Mouse (Mus musculus): Measurements from ENCODE around the gene Radil. TPM values are rescaled to one million over a fixed set of nuclear protein-coding genes. Genes with fewer than 3 reads are reported as not detected.

Gene Radil
- total RNA-seq, 2 experiments from 2014 or later, result 13.4 to 15.7 TPM

DNA sequence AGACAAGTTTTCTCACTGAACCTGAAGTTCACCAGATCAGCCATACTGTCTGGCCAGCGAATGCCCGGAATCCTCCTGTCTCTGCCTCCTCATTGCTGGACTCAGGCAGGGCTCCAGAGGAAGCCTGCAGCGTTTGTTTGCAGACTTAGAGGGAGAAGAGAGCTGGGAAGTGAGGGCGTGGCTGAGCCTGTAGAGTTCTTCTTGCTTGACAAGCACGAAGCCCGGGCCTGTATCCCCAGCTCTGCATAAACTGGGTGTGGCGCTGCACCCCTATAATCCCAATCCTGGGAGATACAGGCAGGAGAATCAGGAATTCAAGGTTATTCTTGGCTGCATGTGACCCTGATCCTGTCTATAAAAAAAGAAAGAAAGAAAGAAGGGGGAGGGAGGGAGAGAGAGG is 9.4 kb upstream of the Radil start:
- no peak overlapping the region for H3K4me3 ChIP-seq
- DNase-seq (ENCODE audit: low spot score in 2 of 2), result no peak
- TF ChIP-seq CTCF (conservative IDR thresholded peaks at IDR 0.05), result no peak
- no peak overlapping the region for H3K27ac ChIP-seq

DNA sequence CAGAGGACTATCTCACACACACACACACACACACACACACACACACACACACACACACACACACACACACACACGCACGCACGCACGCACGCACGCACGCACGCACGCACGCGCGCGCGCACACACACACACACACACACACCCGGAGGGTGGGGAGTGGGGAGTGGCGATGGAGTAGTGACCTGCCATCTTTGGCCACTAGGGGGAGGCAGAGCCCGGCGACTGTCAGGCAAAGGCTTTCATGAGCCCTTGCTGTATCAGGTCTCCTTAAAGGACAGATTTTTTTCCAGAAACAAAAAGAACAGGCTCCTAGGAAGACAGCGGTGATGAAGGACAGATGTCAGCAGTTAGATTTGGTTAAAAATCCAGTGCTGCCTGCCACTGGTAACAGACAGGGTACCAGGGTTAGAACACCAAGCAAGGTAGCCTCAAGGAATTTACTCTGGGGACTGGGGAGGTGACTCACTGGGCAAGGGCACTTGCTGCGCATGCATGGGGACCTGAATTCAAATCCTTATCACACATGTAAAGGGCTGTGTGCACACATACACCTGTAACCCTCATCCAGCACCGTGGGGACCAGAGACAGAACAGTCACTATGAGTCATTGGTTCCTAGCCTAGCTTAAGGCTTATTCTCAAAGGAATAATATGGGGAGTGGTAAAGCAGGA is 6.6 kb upstream of the Radil start:
- TF ChIP-seq CTCF (conservative IDR thresholded peaks at IDR 0.05), result peak; percentile 83
- peak; percentile 87 to 95 for DNase-seq (ENCODE audit: low spot score in 2 of 2)
- no peak overlapping the region for H3K4me3 ChIP-seq
- H3K27ac ChIP-seq, result peak overlapping the region; percentile 64; the same call in 1 of the 2 replicates

GRCm38 (mm10) chr5:142556721-142557120 is 5.8 kb upstream of the Radil start:
- H3K27ac ChIP-seq, result no peak overlapping the region
- H3K4me3 ChIP-seq, result no peak overlapping the region
- no peak for TF ChIP-seq CTCF (conservative IDR thresholded peaks at IDR 0.05)
- no peak for DNase-seq (ENCODE audit: low spot score in 2 of 2)

DNA sequence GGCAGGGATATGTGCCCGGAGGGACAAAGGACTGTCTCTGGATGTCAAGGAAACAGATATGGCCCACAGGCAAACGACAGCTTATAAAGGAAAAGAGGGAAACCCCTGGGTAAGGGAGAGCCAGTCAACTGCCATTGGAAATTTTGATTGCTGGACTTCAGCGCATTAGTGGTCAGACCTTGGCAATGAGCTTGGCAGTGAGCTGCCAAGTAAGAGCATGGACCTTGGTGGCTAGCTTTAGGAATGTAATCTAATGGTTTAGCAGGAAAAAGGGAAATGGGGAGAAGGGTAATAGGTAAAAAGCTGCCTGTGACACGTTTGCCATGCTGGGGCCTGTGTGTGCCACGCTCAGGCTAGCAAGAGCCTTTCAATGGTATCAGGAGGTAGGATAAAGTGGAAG is 5.0 kb upstream of the Radil start:
- H3K27ac ChIP-seq, result no peak overlapping the region
- no peak for TF ChIP-seq CTCF (conservative IDR thresholded peaks at IDR 0.05)

DNA sequence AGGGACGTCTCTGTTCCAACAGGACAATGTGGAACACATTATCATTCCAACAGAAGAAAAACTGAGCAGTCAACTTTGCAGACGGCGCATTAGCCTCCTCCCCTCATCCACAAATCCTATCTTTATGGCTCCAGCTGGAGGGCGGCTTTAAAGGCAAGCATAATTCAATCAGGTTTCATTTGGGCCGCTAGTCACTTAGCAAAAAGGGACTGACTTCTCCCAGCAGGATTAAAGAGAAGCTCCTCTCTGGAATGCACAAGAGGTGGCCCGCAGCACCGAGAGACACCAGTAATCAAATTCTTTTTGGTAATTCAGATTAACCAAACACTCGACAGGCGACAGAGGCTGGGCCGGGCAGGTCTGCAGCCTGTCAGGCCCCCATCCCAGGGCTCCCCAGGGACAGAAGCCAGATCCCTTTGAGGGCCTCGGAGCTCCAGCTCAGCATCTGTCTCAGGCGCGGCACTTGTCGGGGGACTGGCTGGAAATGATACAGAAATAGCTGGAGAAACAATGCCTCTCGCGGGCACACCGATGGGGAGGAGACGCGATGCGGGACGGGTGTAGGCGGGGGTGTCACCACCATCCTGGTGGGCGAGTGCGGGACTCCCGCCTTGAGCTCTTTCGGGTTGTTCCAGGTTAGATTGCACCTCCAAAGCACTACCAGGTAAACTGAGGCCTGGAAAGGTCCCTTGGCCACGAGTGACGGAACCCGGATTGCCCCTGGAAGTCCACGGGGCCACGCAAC is 765 bp downstream of the Radil start:
- Histone ChIP-seq H3K27ac (peak overlapping the region; percentile 91), H3K4me3 (peak overlapping the region; percentile 91)
- no peak for TF ChIP-seq CTCF (conservative IDR thresholded peaks at IDR 0.05)
- DNase-seq (ENCODE audit: low spot score in 2 of 2), result peak in 1 of 2 experiments; percentile 37

More for the DNA sequence above, 5.0 kb upstream of the Radil start:
- no peak for DNase-seq (ENCODE audit: low spot score in 2 of 2)
- no peak overlapping the region for H3K4me3 ChIP-seq

DNA sequence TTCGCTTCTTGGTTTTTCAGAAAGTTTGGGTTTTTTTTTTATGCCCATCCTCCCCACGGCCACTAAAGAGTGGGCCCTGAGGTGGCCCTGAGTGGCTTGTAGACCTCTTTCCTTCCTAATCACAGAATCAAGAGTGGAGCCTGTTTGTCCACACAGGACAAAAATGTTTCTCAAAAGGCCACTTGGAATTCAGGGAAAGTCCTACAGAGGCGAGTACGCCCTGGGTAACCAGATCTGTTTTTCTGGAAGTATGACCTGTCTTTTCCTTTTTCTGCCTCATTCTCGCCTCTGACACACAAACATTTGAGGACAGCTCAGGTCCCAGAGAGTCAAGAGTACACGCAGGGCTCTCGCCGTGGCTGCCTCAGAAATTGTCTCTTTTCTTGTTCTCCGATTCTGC is 1.5 kb downstream of the Radil start:
- Histone ChIP-seq H3K4me3 (no peak overlapping the region), H3K27ac (no peak overlapping the region)
- no peak for DNase-seq (ENCODE audit: low spot score in 2 of 2)
- TF ChIP-seq CTCF (conservative IDR thresholded peaks at IDR 0.05), result no peak

- no peak overlapping the region for H3K27ac ChIP-seq
- DNase-seq (ENCODE audit: low spot score in 2 of 2), result no peak
- no peak for TF ChIP-seq CTCF (conservative IDR thresholded peaks at IDR 0.05)
- H3K4me3 ChIP-seq, result no peak overlapping the region
Measured at GRCm38 (mm10) chr5:142547066-142547465, 3.8 kb downstream of the Radil start.

DNA sequence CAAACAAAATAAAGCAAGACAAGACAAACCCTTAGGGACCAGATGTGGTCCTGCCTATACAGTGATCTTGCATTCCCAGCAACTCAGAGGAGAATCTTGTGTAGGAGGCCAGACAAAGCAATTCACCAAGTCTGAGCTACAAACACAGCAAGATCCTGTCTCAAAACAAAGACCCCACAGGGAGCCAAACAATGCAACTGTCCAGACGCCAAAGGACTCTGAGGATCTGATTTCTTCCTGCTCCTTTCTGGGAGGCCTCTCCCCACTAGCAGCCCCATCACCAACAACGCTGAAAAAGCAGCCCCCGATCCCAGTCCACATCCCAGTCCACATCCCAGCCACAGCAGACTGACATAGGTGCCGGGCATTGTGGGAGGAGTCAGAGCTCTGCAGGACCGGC is 4.6 kb downstream of the Radil start:
- no peak for DNase-seq (ENCODE audit: low spot score in 2 of 2)
- TF ChIP-seq CTCF (conservative IDR thresholded peaks at IDR 0.05), result no peak
- Histone ChIP-seq H3K27ac (no peak overlapping the region), H3K4me3 (no peak overlapping the region)

GRCm38 (mm10) chr5:142545014-142545795 is 5.7 kb downstream of the Radil start:
- no peak for TF ChIP-seq CTCF (conservative IDR thresholded peaks at IDR 0.05)
- H3K4me3 ChIP-seq, result no peak overlapping the region
- DNase-seq (ENCODE audit: low spot score in 2 of 2), result no peak
- H3K27ac ChIP-seq, result no peak overlapping the region

GRCm38 (mm10) chr5:142537286-142537685 is 13.6 kb downstream of the Radil start:
- H3K27ac ChIP-seq, result no peak overlapping the region
- no peak for TF ChIP-seq CTCF (conservative IDR thresholded peaks at IDR 0.05)
- H3K4me3 ChIP-seq, result no peak overlapping the region
- no peak for DNase-seq (ENCODE audit: low spot score in 2 of 2)

GRCm38 (mm10) chr5:142535388-142535787 is 15.5 kb downstream of the Radil start:
- H3K27ac ChIP-seq, result no peak overlapping the region
- no peak for DNase-seq (ENCODE audit: low spot score in 2 of 2)
- TF ChIP-seq CTCF (conservative IDR thresholded peaks at IDR 0.05), result no peak
- H3K4me3 ChIP-seq, result no peak overlapping the region

- H3K27ac ChIP-seq, result no peak within 1 kb of the TSS
- H3K4me3 ChIP-seq, result no peak within 1 kb of the TSS
- TF ChIP-seq CTCF (conservative IDR thresholded peaks at IDR 0.05), result no peak
Measured at GRCm38 (mm10) chr5:142529915-142530314, 21.0 kb downstream of the Radil start, which contains the start of gene Papolb. Gene Papolb (minus strand): TSS chr5:142530076.

More at GRCm38 (mm10) chr5:142529915-142530314, 21.0 kb downstream of the Radil start, which contains the start of gene Papolb:
- no peak for DNase-seq (ENCODE audit: low spot score in 2 of 2)

Data from layer of hippocampus, adult 2 months (tissue).